Mouse (Mus musculus) limb, embryonic 13.5 days (tissue): ENCODE results near the gene Pip5k1a. TPM values are rescaled to one million over a fixed set of nuclear protein-coding genes. Genes with fewer than 3 reads are reported as not detected.
A peak's percentile ranks its signal among the peaks of the same experiment; 100 is the strongest.

Experiments used
- ATAC-seq: fragments of 200-750 bp; cut with Nextera tagmentation; 2 replicates; pipeline ENCODE4 v1.8.0; 2017; ENCODE audit warnings: low read depth, moderate number of reproducible peaks, moderate TSS enrichment; ENCODE audit not compliant: low FRiP score
- H3K27ac ChIP-seq: fragments of 300-500 bp; sonication (generic); 2 replicates; pipeline ENCODE4 v1.5.1; 2015; ENCODE audit warnings: inconsistent platforms, mild to moderate bottlenecking, moderate library complexity
- H3K27me3 ChIP-seq: fragments of 300-500 bp; sonication (generic); 2 replicates; pipeline ENCODE4 v1.6.1; 2015; ENCODE audit warnings: mild to moderate bottlenecking, inconsistent platforms
- H3K36me3 ChIP-seq: fragments of 300-500 bp; sonication (generic); 2 replicates; pipeline ENCODE4 v1.6.1; 2015; ENCODE audit warnings: inconsistent platforms, mild to moderate bottlenecking, moderate library complexity
- H3K4me1 ChIP-seq: fragments of 300-500 bp; sonication (generic); 2 replicates; pipeline ENCODE4 v1.6.1; 2015; ENCODE audit warnings: inconsistent platforms
- H3K4me2 ChIP-seq: fragments of 300-500 bp; sonication (generic); replicated peaks from 2 replicates; pipeline ENCODE4 v1.6.1; 2015; ENCODE audit warnings: inconsistent platforms, mild to moderate bottlenecking, moderate library complexity
- H3K4me3 ChIP-seq: fragments of 300-500 bp; sonication (generic); 2 replicates; pipeline ENCODE4 v1.5.1; 2015; ENCODE audit warnings: moderate library complexity, mild to moderate bottlenecking, inconsistent platforms
- H3K9ac ChIP-seq: fragments of 300-500 bp; sonication (generic); 2 replicates; pipeline ENCODE4 v1.6.1; 2015; ENCODE audit warnings: mild to moderate bottlenecking, inconsistent platforms
- H3K9me3 ChIP-seq: fragments of 300-500 bp; sonication (generic); 2 replicates; pipeline ENCODE4 v1.6.1; 2016; ENCODE audit warnings: inconsistent platforms
- WGBS: fragments of 180-500 bp; shearing (Covaris S2); methylation state at CpG from one replicate; pipeline ENCODE4 v1.1.7; 2015; 5-methylcytosine and 5-hydroxymethylcytosine counted together
- microRNA-seq: library from miRNA; unstranded; fragments of <30 nt; microRNA quantifications from one replicate; pipeline ENCODE4, GENCODE M21; 2016
- polyA plus RNA-seq: library from polyadenylated mRNA; unstranded; fragments of >200 nt; fragmentation: Nextera tagmentation; extraction: Ambion mirVana; gene quantifications from 2 replicates; pipeline ENCODE4 v1.2.1, GENCODE M21; 2015

Pip5k1a gene
- polyA plus RNA-seq, 1 experiment from 2014 or later: 26.5 TPM

DNA sequence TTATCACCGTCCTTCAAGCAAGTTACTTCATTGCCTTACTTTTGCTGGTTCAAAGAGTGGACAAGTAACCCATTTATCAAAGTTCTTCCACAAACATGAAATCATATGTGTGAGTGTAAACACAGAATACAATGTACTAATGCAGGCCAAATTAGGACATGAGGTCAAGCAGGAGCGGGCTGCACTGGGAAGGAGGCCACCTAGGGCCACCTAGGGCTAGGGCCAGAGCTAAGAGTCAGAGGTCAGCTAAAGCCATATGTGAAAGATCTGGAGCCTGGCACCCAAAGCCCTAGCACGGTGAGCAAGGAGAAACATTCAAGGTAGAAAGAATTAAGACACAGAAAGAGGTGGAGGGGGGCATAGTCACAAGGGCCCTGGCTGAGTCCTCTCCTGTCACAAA is 93.7 kb downstream of the Pip5k1a start:
- Histone ChIP-seq H3K4me3 (peak overlapping the region; percentile 81; the same call in 1 of the 2 replicates), H3K27me3 (no peaks in the 10 kb centered on the region), H3K4me1 (peaks cover 27% of the 10 kb centered on the region), H3K27ac (no peak overlapping the region), H3K36me3 (peaks cover 45% of the 10 kb centered on the region), H3K9me3 (no peaks in the 10 kb centered on the region), H3K9ac (no peak overlapping the region), H3K4me2 (peak overlapping the region; percentile 95)
- no peak for ATAC-seq
- 83% methylated on average over 3 of the region's 3 CpGs for WGBS

DNA sequence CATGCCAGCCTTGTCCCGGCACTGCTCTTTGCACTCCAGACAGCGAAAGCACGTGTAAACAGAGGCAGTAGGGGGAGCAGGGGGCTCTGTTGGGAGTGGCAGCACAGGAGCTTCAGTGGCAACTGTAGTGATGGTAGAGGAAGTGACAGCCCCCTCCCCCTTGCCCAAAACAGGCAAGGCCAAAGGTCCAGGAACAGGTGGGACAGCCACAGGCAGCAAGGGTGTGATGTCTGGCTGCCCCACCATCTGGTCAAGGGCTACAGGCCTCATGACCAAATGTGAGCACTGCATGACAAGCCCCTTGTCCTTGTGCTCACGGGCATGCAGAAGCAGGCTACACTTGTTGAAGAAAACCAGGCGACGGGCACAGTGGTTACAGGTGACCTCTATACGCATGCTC is 96.3 kb downstream of the Pip5k1a start:
- ATAC-seq: no peak
- H3K4me1 ChIP-seq: peaks cover 20% of the 10 kb centered on the region
- H3K27ac ChIP-seq: no peak overlapping the region
- H3K36me3 ChIP-seq: peaks cover 69% of the 10 kb centered on the region
- H3K4me3 ChIP-seq: no peak overlapping the region
- H3K9ac ChIP-seq: no peak overlapping the region
- no peaks in the 10 kb centered on the region for H3K9me3 ChIP-seq
- no peaks in the 10 kb centered on the region for H3K27me3 ChIP-seq
- 83% methylated on average over 7 of the region's 7 CpGs for WGBS
- no peak overlapping the region for H3K4me2 ChIP-seq

Small RNAs within 50 kb of the gene (microRNA-seq; reads per million reads assigned to microRNA genes)
- gene Mir8099-1: not detected

Other genes starting within 250 kb of the Pip5k1a start
- gene Psmb4, start 220.0 kb downstream of the Pip5k1a start, polyA plus RNA-seq: 361 and 368 TPM in 2 replicates
- 32.7 and 34.8 TPM in 2 replicates for gene Selenbp1, start 173.9 kb downstream of the Pip5k1a start, polyA plus RNA-seq
- gene Rfx5, start 152.9 kb downstream of the Pip5k1a start, polyA plus RNA-seq: 8.6 TPM in 2 replicates
- 27.8 and 34.3 TPM in 2 replicates for gene Pi4kb, start 132.2 kb downstream of the Pip5k1a start, polyA plus RNA-seq
- 23.5 and 24.4 TPM in 2 replicates for gene Zfp687, start 91.5 kb downstream of the Pip5k1a start, polyA plus RNA-seq
- gene Psmd4, start 64.3 kb downstream of the Pip5k1a start, polyA plus RNA-seq: 282 and 310 TPM in 2 replicates
- gene Vps72, start 4.1 kb upstream of the Pip5k1a start, polyA plus RNA-seq: 216 and 217 TPM in 2 replicates
- 1.9 and 2.5 TPM in 2 replicates for gene Tmod4, start 17.5 kb upstream of the Pip5k1a start, polyA plus RNA-seq
- gene Scnm1, start 27.1 kb upstream of the Pip5k1a start, polyA plus RNA-seq: 82.4 and 84.4 TPM in 2 replicates
- gene Lysmd1, start 27.2 kb upstream of the Pip5k1a start, polyA plus RNA-seq: 19.1 and 19.6 TPM in 2 replicates
- gene Tnfaip8l2, start 35.4 kb upstream of the Pip5k1a start, polyA plus RNA-seq: 2.6 and 3.1 TPM in 2 replicates
- gene Sema6c, start 53.5 kb upstream of the Pip5k1a start, polyA plus RNA-seq: 11.1 and 11.7 TPM in 2 replicates
- 11.5 and 12.5 TPM in 2 replicates for gene Gabpb2, start 111.0 kb upstream of the Pip5k1a start, polyA plus RNA-seq
- 77.1 and 82.7 TPM in 2 replicates for gene Cdc42se1, start 121.8 kb upstream of the Pip5k1a start, polyA plus RNA-seq
- gene Mllt11, start 125.2 kb upstream of the Pip5k1a start, polyA plus RNA-seq: 15.1 and 17.1 TPM in 2 replicates
- 0.73 and 0.88 TPM in 2 replicates for gene Gm128, start 134.7 kb upstream of the Pip5k1a start, polyA plus RNA-seq
- gene Bnipl, start 144.3 kb upstream of the Pip5k1a start, polyA plus RNA-seq: 2.2 and 2.5 TPM in 2 replicates
- gene Mindy1, start 174.4 kb upstream of the Pip5k1a start, polyA plus RNA-seq: 38.1 and 41.2 TPM in 2 replicates
- gene Prune1, start 175.1 kb upstream of the Pip5k1a start, polyA plus RNA-seq: 24.2 and 26.9 TPM in 2 replicates
- gene Anxa9, start 200.2 kb upstream of the Pip5k1a start, polyA plus RNA-seq: 2.0 and 2.5 TPM in 2 replicates
- gene Cers2, start 207.9 kb upstream of the Pip5k1a start, polyA plus RNA-seq: 181 and 184 TPM in 2 replicates